Mouse (Mus musculus) cerebellum, adult 2 months (tissue): ENCODE results near the gene Hist2h2ab.

Source experiments
- CTCF ChIP-seq: fragments of 200-500 bp; IDR thresholded peaks from 2 replicates; pipeline ENCODE4 v1.5.1; 2011; ENCODE audit warnings: low read depth, mild to moderate bottlenecking, control low read depth, low read length, moderate library complexity, borderline replicate concordance; ENCODE audit not compliant: insufficient read depth
- POLR2A ChIP-seq: fragments of 200-500 bp; IDR thresholded peaks from 2 replicates; pipeline ENCODE4 v1.6.1; 2011; ENCODE audit warnings: low read length, control low read depth, borderline replicate concordance; ENCODE audit not compliant: insufficient read depth

DNA sequence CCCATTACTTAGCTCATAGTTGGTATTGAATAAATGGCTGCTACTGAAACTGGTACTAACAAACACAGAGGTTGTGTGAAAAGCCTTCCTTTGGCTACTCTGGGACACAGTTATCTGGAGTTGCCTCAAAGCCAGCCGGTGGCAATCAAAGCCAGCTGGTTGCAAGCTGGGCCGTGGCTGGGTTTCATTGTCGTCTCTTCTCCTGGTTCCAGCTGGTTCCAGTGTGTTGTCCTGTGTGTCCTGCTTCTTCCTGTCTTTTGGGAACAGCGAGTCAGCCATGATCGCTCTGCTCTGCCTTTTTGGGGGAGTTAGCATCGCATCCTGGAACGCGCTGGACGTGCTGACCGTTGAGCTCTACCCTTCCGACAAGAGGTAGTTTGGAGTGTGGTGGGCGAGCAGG lies 26.7 kb upstream of the Hist2h2ab start:
- TF ChIP-seq CTCF (no peak), POLR2A (no peak)
